Mouse (Mus musculus) liver, embryonic 12.5 days (tissue): Measurements from ENCODE around the gene Sh3pxd2a. TPM values are rescaled to one million over a fixed set of nuclear protein-coding genes. Genes with fewer than 3 reads are reported as not detected.
"Not testable (repeated sequence)": the region's sequence is repeated elsewhere in the genome, so short reads cannot be mapped to it uniquely, and the experiment has no call there.

Source experiments
- ATAC-seq: fragments of 200-750 bp; cut with Nextera tagmentation; 2 replicates; pipeline ENCODE4 v1.8.0; 2017; ENCODE audit warnings: moderate number of reproducible peaks, mild to moderate bottlenecking, moderate library complexity
- H3K27ac ChIP-seq: fragments of 300-500 bp; sonication (generic); 2 replicates; pipeline ENCODE4 v1.5.1; 2016; ENCODE audit warnings: mild to moderate bottlenecking
- H3K27me3 ChIP-seq: fragments of 300-500 bp; sonication (generic); replicated peaks from 2 replicates; pipeline ENCODE4 v1.6.1; 2016; ENCODE audit warnings: mild to moderate bottlenecking, moderate library complexity
- H3K36me3 ChIP-seq: fragments of 300-500 bp; sonication (generic); 2 replicates; pipeline ENCODE4 v1.6.1; 2016; ENCODE audit warnings: mild to moderate bottlenecking, moderate library complexity
- H3K4me1 ChIP-seq: fragments of 300-500 bp; sonication (generic); 2 replicates; pipeline ENCODE4 v1.6.1; 2016
- H3K4me2 ChIP-seq: fragments of 300-500 bp; sonication (generic); 2 replicates; pipeline ENCODE4 v1.6.1; 2016; ENCODE audit warnings: mild to moderate bottlenecking, moderate library complexity
- H3K4me3 ChIP-seq: fragments of 300-500 bp; sonication (generic); 2 replicates; pipeline ENCODE4 v1.5.1; 2016; ENCODE audit warnings: mild to moderate bottlenecking, moderate library complexity
- H3K9ac ChIP-seq: fragments of 300-500 bp; sonication (generic); 2 replicates; pipeline ENCODE4 v1.6.1; 2016; ENCODE audit warnings: mild to moderate bottlenecking, moderate library complexity
- H3K9me3 ChIP-seq: fragments of 300-500 bp; sonication (generic); replicated peaks from 2 replicates; pipeline ENCODE4 v1.6.1; 2016; ENCODE audit warnings: mild to moderate bottlenecking, moderate library complexity
- WGBS: fragments of 180-500 bp; shearing (Covaris S2); methylation state at CpG from one replicate; pipeline ENCODE4 v1.1.7; 2016; ENCODE audit not compliant: insufficient replicate concordance; 5-methylcytosine and 5-hydroxymethylcytosine counted together
- polyA plus RNA-seq: library from polyadenylated mRNA; unstranded; fragments of >200 nt; fragmentation: Nextera tagmentation; extraction: Ambion mirVana; gene quantifications from 2 replicates; pipeline ENCODE4 v1.2.1, GENCODE M21; 2016

Gene Sh3pxd2a
- polyA plus RNA-seq, 1 experiment from 2014 or later, result 1.1 TPM

- Histone ChIP-seq H3K27me3 (no peaks in the 10 kb centered on the region), H3K4me1 (peaks cover 87% of the 10 kb centered on the region), H3K27ac (peak overlapping the region; percentile 99), H3K9me3 (no peaks in the 10 kb centered on the region), H3K4me3 (peak overlapping the region; percentile 27), H3K4me2 (peak overlapping the region; percentile 60), H3K36me3 (no peaks in the 10 kb centered on the region), H3K9ac (peak overlapping the region; percentile 69)
- 41% methylated on average over 4 of the region's 4 CpGs for WGBS
- peak; percentile 74 for ATAC-seq
Measured at GRCm38 (mm10) chr19:47402544-47402943, 61.7 kb downstream of the Sh3pxd2a start.

GRCm38 (mm10) chr19:47399709-47400108, 64.5 kb downstream of the Sh3pxd2a start:
- H3K9ac ChIP-seq, result no peak overlapping the region
- no peak overlapping the region for H3K4me2 ChIP-seq
- no peak for ATAC-seq
- 88% methylated on average over 4 of the region's 4 CpGs for WGBS
- no peaks in the 10 kb centered on the region for H3K36me3 ChIP-seq
- H3K4me3 ChIP-seq, result no peak overlapping the region
- H3K4me1 ChIP-seq, result peaks cover 69% of the 10 kb centered on the region
- H3K27me3 ChIP-seq, result no peaks in the 10 kb centered on the region
- H3K27ac ChIP-seq, result no peak overlapping the region
- no peaks in the 10 kb centered on the region for H3K9me3 ChIP-seq

GRCm38 (mm10) chr19:47399029-47399428, 65.2 kb downstream of the Sh3pxd2a start:
- H3K27ac ChIP-seq, result no peak overlapping the region
- H3K36me3 ChIP-seq, result no peaks in the 10 kb centered on the region
- no peaks in the 10 kb centered on the region for H3K27me3 ChIP-seq
- no peak overlapping the region for H3K9ac ChIP-seq
- H3K4me2 ChIP-seq, result no peak overlapping the region
- ATAC-seq, result no peak
- 94% methylated on average over 11 of the region's 11 CpGs for WGBS
- H3K9me3 ChIP-seq, result no peaks in the 10 kb centered on the region
- no peak overlapping the region for H3K4me3 ChIP-seq
- H3K4me1 ChIP-seq, result peaks cover 63% of the 10 kb centered on the region

- WGBS, result 78% methylated on average over 18 of the region's 18 CpGs
- no peak overlapping the region for H3K4me3 ChIP-seq
- H3K4me1 ChIP-seq, result peaks cover 53% of the 10 kb centered on the region
- ATAC-seq, result no peak
- H3K9ac ChIP-seq, result no peak overlapping the region
- 0 out of 2 replicates have a peak overlapping the region, but pooled peaks have one; percentile 12 for H3K27ac ChIP-seq
- H3K9me3 ChIP-seq, result no peaks in the 10 kb centered on the region
- no peaks in the 10 kb centered on the region for H3K27me3 ChIP-seq
- H3K36me3 ChIP-seq, result no peaks in the 10 kb centered on the region
- H3K4me2 ChIP-seq, result no peak overlapping the region
Measured at GRCm38 (mm10) chr19:47397882-47398671, 66.1 kb downstream of the Sh3pxd2a start.

- H3K36me3 ChIP-seq, result no peaks in the 10 kb centered on the region
- peaks cover 32% of the 10 kb centered on the region for H3K4me1 ChIP-seq
- no peak for ATAC-seq
- no peak overlapping the region for H3K9ac ChIP-seq
- WGBS, result 67% methylated on average over 4 of the region's 4 CpGs
- H3K4me3 ChIP-seq, result no peak overlapping the region
- H3K27me3 ChIP-seq, result no peaks in the 10 kb centered on the region
- H3K4me2 ChIP-seq, result no peak overlapping the region
- no peaks in the 10 kb centered on the region for H3K9me3 ChIP-seq
- no peak overlapping the region for H3K27ac ChIP-seq
Measured at GRCm38 (mm10) chr19:47395338-47395737, 68.9 kb downstream of the Sh3pxd2a start.

- not testable (repeated sequence) for ATAC-seq, H3K9me3 ChIP-seq, H3K4me3 ChIP-seq, H3K9ac ChIP-seq, H3K4me2 ChIP-seq, H3K36me3 ChIP-seq, H3K27me3 ChIP-seq, H3K27ac ChIP-seq
- H3K4me1 ChIP-seq, result peaks cover 33% of the 10 kb centered on the region
- WGBS, result 9% methylated on average over 1 of the region's 1 CpGs
Measured at GRCm38 (mm10) chr19:47394781-47395180, 69.4 kb downstream of the Sh3pxd2a start.

GRCm38 (mm10) chr19:47390878-47391277, 73.3 kb downstream of the Sh3pxd2a start:
- H3K9ac ChIP-seq, result no peak overlapping the region
- no peak for ATAC-seq
- no peak overlapping the region for H3K4me3 ChIP-seq
- 0 out of 2 replicates have a peak overlapping the region, but pooled peaks have one; percentile 54 for H3K27ac ChIP-seq
- no peaks in the 10 kb centered on the region for H3K9me3 ChIP-seq
- WGBS, result 74% methylated on average over 13 of the region's 13 CpGs
- H3K36me3 ChIP-seq, result no peaks in the 10 kb centered on the region
- H3K4me2 ChIP-seq, result no peak overlapping the region
- H3K27me3 ChIP-seq, result no peaks in the 10 kb centered on the region
- H3K4me1 ChIP-seq, result peaks cover 48% of the 10 kb centered on the region

- H3K9ac ChIP-seq, result 0 out of 2 replicates have a peak overlapping the region, but pooled peaks have one; percentile 10
- 76% methylated on average over 3 of the region's 3 CpGs for WGBS
Measured at GRCm38 (mm10) chr19:47387887-47388286, 76.3 kb downstream of the Sh3pxd2a start.

GRCm38 (mm10) chr19:47387395-47387794, 76.8 kb downstream of the Sh3pxd2a start:
- Histone ChIP-seq H3K36me3 (no peaks in the 10 kb centered on the region), H3K4me3 (no peak overlapping the region), H3K9ac (0 out of 2 replicates have a peak overlapping the region, but pooled peaks have one; percentile 10), H3K4me1 (peaks cover 76% of the 10 kb centered on the region), H3K27ac (peak overlapping the region; percentile 90), H3K4me2 (no peak overlapping the region), H3K27me3 (no peaks in the 10 kb centered on the region), H3K9me3 (no peaks in the 10 kb centered on the region)
- 57% methylated on average over 6 of the region's 6 CpGs for WGBS
- no peak for ATAC-seq

More at GRCm38 (mm10) chr19:47387887-47388286, 76.3 kb downstream of the Sh3pxd2a start:
- no peaks in the 10 kb centered on the region for H3K27me3 ChIP-seq
- H3K9me3 ChIP-seq, result no peaks in the 10 kb centered on the region
- peak overlapping the region; percentile 90 for H3K27ac ChIP-seq
- H3K4me1 ChIP-seq, result peaks cover 71% of the 10 kb centered on the region
- no peaks in the 10 kb centered on the region for H3K36me3 ChIP-seq
- ATAC-seq, result no peak
- no peak overlapping the region for H3K4me3 ChIP-seq
- H3K4me2 ChIP-seq, result no peak overlapping the region

GRCm38 (mm10) chr19:47385971-47386370, 78.2 kb downstream of the Sh3pxd2a start:
- H3K4me2 ChIP-seq, result no peak overlapping the region
- 70% methylated on average over 10 of the region's 10 CpGs for WGBS
- peak overlapping the region; percentile 52; the same call in 1 of the 2 replicates for H3K9ac ChIP-seq

GRCm38 (mm10) chr19:47384639-47385038, 79.6 kb downstream of the Sh3pxd2a start:
- Histone ChIP-seq H3K27me3 (no peaks in the 10 kb centered on the region), H3K4me2 (peak overlapping the region; percentile 61), H3K27ac (peak overlapping the region; percentile 90), H3K36me3 (no peaks in the 10 kb centered on the region), H3K9ac (peak overlapping the region; percentile 52), H3K4me3 (peak overlapping the region; percentile 12; the same call in 1 of the 2 replicates), H3K9me3 (no peaks in the 10 kb centered on the region), H3K4me1 (peaks cover 87% of the 10 kb centered on the region)
- ATAC-seq, result peak; percentile 91
- 57% methylated on average over 3 of the region's 3 CpGs for whole genome bisulfite sequencing

More at GRCm38 (mm10) chr19:47385971-47386370, 78.2 kb downstream of the Sh3pxd2a start:
- H3K27ac ChIP-seq, result peak overlapping the region; percentile 90
- H3K36me3 ChIP-seq, result no peaks in the 10 kb centered on the region
- H3K27me3 ChIP-seq, result no peaks in the 10 kb centered on the region
- H3K4me1 ChIP-seq, result peaks cover 86% of the 10 kb centered on the region
- no peak overlapping the region for H3K4me3 ChIP-seq
- no peaks in the 10 kb centered on the region for H3K9me3 ChIP-seq
- no peak for ATAC-seq

GRCm38 (mm10) chr19:47384036-47384435, 80.2 kb downstream of the Sh3pxd2a start:
- no peaks in the 10 kb centered on the region for H3K36me3 ChIP-seq
- H3K9me3 ChIP-seq, result no peaks in the 10 kb centered on the region
- no peak overlapping the region for H3K4me3 ChIP-seq
- peak overlapping the region; percentile 90 for H3K27ac ChIP-seq
- H3K4me1 ChIP-seq, result peaks cover 92% of the 10 kb centered on the region
- H3K4me2 ChIP-seq, result peak overlapping the region; percentile 61
- H3K27me3 ChIP-seq, result no peaks in the 10 kb centered on the region
- H3K9ac ChIP-seq, result peak overlapping the region; percentile 52
- WGBS, result 65% methylated on average over 12 of the region's 12 CpGs
- peak; percentile 59 for ATAC-seq
